Mouse (Mus musculus) liver, embryonic 14.5 days (tissue): Measurements from ENCODE around the gene Popdc2. TPM values are rescaled to one million over a fixed set of nuclear protein-coding genes. Genes with fewer than 3 reads are reported as not detected.

Experiments used
- ATAC-seq: fragments of 200-750 bp; cut with Nextera tagmentation; 2 replicates; pipeline ENCODE4 v1.8.0; 2017; ENCODE audit warnings: moderate number of reproducible peaks, mild to moderate bottlenecking, moderate library complexity; ENCODE audit not compliant: insufficient read depth
- DNase-seq, 3 experiments: peaks; one replicate each; pipeline ENCODE4 v3.0.0-alpha.2; 2012 to 2013; ENCODE audit warnings: low read depth in 3 of 3, low spot score in 3 of 3
- H3K27ac ChIP-seq: fragments of 300-500 bp; sonication (generic); 2 replicates; pipeline ENCODE4 v1.5.1; 2014; ENCODE audit warnings: moderate library complexity, mild to moderate bottlenecking, control low read depth, inconsistent platforms
- H3K27me3 ChIP-seq: fragments of 300-500 bp; sonication (generic); 2 replicates; pipeline ENCODE4 v1.6.1; 2014; ENCODE audit warnings: mild to moderate bottlenecking, low read length, moderate library complexity; ENCODE audit not compliant: control insufficient read depth, insufficient read depth
- H3K36me3 ChIP-seq: fragments of 300-500 bp; sonication (generic); replicated peaks from 2 replicates; pipeline ENCODE4 v1.6.1; 2014; ENCODE audit warnings: low read depth; ENCODE audit not compliant: control insufficient read depth, insufficient read depth
- H3K4me1 ChIP-seq, 2 experiments: fragments of 200-500 bp in 1 of 2; fragments of 300-500 bp in 1 of 2; sonication (generic) in 1 of 2; replicated peaks; 2 replicates each; pipeline ENCODE4 v1.6.1; 2012 to 2014; ENCODE audit warnings: antibody characterized with exemption in 1 of 2, inconsistent platforms in 1 of 2, low read length in 1 of 2; ENCODE audit not compliant: control insufficient read depth in 2 of 2, insufficient read depth in 2 of 2
- H3K4me2 ChIP-seq: fragments of 300-500 bp; sonication (generic); 2 replicates; pipeline ENCODE4 v1.6.1; 2014; ENCODE audit warnings: low read depth, mild to moderate bottlenecking, control low read depth, moderate library complexity
- H3K4me3 ChIP-seq, 2 experiments: fragments of 200-500 bp in 1 of 2; fragments of 300-500 bp in 1 of 2; sonication (generic) in 1 of 2; 2 replicates each; pipeline ENCODE4 v1.5.1; 2012 to 2014; ENCODE audit warnings: low read depth in 2 of 2, low read length in 2 of 2, mild to moderate bottlenecking in 2 of 2, control low read depth in 1 of 2, inconsistent platforms in 1 of 2, moderate library complexity in 1 of 2; ENCODE audit not compliant: insufficient read depth in 1 of 2
- H3K9ac ChIP-seq: fragments of 300-500 bp; sonication (generic); replicated peaks from 2 replicates; pipeline ENCODE4 v1.6.1; 2014; ENCODE audit warnings: mild to moderate bottlenecking, control low read depth, moderate library complexity
- H3K9me3 ChIP-seq: fragments of 300-500 bp; sonication (generic); 2 replicates; pipeline ENCODE4 v1.6.1; 2016; ENCODE audit warnings: low read length, mixed read lengths; ENCODE audit not compliant: control insufficient read depth
- CTCF ChIP-seq: IDR thresholded peaks from 2 replicates; pipeline ENCODE4 v1.5.1; 2016; ENCODE audit warnings: antibody characterized with exemption, low read depth, control low read depth
- EP300 ChIP-seq: IDR thresholded peaks from 2 replicates; pipeline ENCODE4 v1.6.1; 2016; ENCODE audit warnings: antibody characterized with exemption, low read depth
- WGBS: fragments of 180-500 bp; shearing (Covaris S2); extraction: QIAGEN DNeasy Blood & Tissue Kit; methylation state at CpG from one replicate; pipeline ENCODE4 v1.1.7; 2014; ENCODE audit not compliant: insufficient replicate concordance; 5-methylcytosine and 5-hydroxymethylcytosine counted together
- polyA plus RNA-seq, 2 experiments: library from polyadenylated mRNA; depleted of rRNA in 1 of 2; stranded (reverse) in 1 of 2; unstranded in 1 of 2; fragments of >200 nt; fragmentation: Nextera tagmentation in 1 of 2; extraction: Ambion mirVana in 1 of 2; gene quantifications; 2 replicates each; pipeline versions ENCODE4 v1.2.1 to v1.2.3; 2012 to 2014

Gene Popdc2
- polyA plus RNA-seq, 2 experiments, result 23.2 to 24.5 TPM

- DNase-seq (no peak), ATAC-seq (no peak)
- no peak overlapping the region for H3K4me2 ChIP-seq
- TF ChIP-seq CTCF, result no peak
- no peak for TF ChIP-seq EP300
- no peaks in the 10 kb centered on the region for H3K36me3 ChIP-seq
- 27% methylated on average over 7 of the region's 7 CpGs for WGBS
- no peak overlapping the region for H3K9ac ChIP-seq
- no peaks in the 10 kb centered on the region for H3K27me3 ChIP-seq
- H3K9me3 ChIP-seq, result no peaks in the 10 kb centered on the region
- no peak overlapping the region for H3K4me3 ChIP-seq
- no peak overlapping the region for H3K27ac ChIP-seq
- peaks cover 0 to 31% of the 10 kb centered on the region in 2 experiments; a peak in 2 of 4 replicates for H3K4me1 ChIP-seq
Measured at GRCm38 (mm10) chr16:38403639-38404038, 41.6 kb downstream of the Popdc2 start.

DNA sequence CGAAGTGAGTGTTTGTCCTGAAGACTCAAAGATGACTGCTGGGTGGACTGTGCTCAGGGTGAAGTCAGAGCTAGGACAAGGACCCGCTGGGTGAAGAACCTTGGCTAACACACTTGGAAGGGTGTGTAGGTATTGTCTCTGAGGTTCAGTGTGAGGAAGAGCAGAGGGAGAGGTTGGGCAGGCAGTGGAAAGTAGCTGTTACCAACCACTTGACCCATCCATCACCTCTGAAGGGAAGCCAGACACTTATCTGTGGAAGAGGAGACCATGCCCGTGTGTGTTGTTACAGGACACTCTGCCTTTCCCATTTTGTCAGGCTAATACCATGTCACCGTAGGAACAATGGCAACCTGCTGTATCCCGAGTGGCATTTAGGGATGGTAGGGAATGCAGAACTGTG is 44.3 kb downstream of the Popdc2 start:
- TF ChIP-seq CTCF, result no peak
- TF ChIP-seq EP300, result no peak
- DNase-seq (no peak), ATAC-seq (no peak)
- WGBS, result 63% methylated on average over 5 of the region's 5 CpGs
- H3K27ac ChIP-seq, result no peak overlapping the region
- no peaks in the 10 kb centered on the region for H3K36me3 ChIP-seq
- H3K27me3 ChIP-seq, result no peaks in the 10 kb centered on the region
- peaks cover 0 to 20% of the 10 kb centered on the region in 2 experiments; a peak in 2 of 4 replicates for H3K4me1 ChIP-seq
- H3K4me3 ChIP-seq, result no peak overlapping the region
- no peak overlapping the region for H3K4me2 ChIP-seq
- H3K9me3 ChIP-seq, result no peaks in the 10 kb centered on the region
- no peak overlapping the region for H3K9ac ChIP-seq

GRCm38 (mm10) chr16:38406708-38407107 is 44.7 kb downstream of the Popdc2 start:
- no peaks in the 10 kb centered on the region for H3K9me3 ChIP-seq
- no peak for TF ChIP-seq EP300
- TF ChIP-seq CTCF, result no peak

DNA sequence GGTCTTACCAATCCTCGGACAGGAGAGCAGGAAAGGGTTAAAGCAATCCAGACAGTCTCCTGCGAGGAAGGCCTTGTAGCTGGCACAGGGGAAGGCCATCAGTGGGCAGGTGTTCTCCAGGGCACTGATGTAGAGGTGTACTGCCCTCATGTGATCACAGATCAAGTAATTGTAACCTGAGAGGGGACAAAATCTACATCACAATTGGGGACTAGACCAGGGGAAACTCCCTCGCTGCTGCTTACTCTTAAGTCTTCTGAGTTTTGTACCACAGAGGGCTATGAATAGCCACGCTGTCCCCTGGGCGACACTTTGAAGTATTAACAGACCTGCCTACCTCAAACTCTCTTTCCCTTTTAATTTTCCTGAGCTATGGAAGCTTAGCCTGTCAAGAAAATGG is 45.6 kb downstream of the Popdc2 start:
- Histone ChIP-seq H3K27ac (no peak overlapping the region), H3K4me1 (peaks cover 0 to 20% of the 10 kb centered on the region in 2 experiments; a peak in 2 of 4 replicates), H3K9ac (no peak overlapping the region), H3K36me3 (no peaks in the 10 kb centered on the region), H3K4me2 (no peak overlapping the region), H3K27me3 (no peaks in the 10 kb centered on the region), H3K4me3 (no peak overlapping the region), H3K9me3 (no peaks in the 10 kb centered on the region)
- WGBS, result 56% methylated on average over 5 of the region's 5 CpGs
- TF ChIP-seq EP300 (no peak), CTCF (no peak)
- ATAC-seq (no peak), DNase-seq (no peak)

More at GRCm38 (mm10) chr16:38406708-38407107, 44.7 kb downstream of the Popdc2 start:
- Histone ChIP-seq H3K4me1 (peaks cover 0 to 20% of the 10 kb centered on the region in 2 experiments; a peak in 2 of 4 replicates), H3K9ac (no peak overlapping the region), H3K4me2 (no peak overlapping the region), H3K36me3 (no peaks in the 10 kb centered on the region), H3K27me3 (no peaks in the 10 kb centered on the region), H3K27ac (no peak overlapping the region), H3K4me3 (no peak overlapping the region)
- WGBS, result 69% methylated on average over 6 of the region's 6 CpGs
- ATAC-seq, result peak; percentile 39; the same call in 1 of the 2 replicates
- DNase-seq, result no peak

- TF ChIP-seq EP300 (no peak), CTCF (no peak)
- H3K9ac ChIP-seq, result no peak overlapping the region
- H3K4me3 ChIP-seq, result no peak overlapping the region
- H3K9me3 ChIP-seq, result no peaks in the 10 kb centered on the region
- H3K27me3 ChIP-seq, result no peaks in the 10 kb centered on the region
- no peak overlapping the region for H3K27ac ChIP-seq
- 91% methylated on average over 8 of the region's 8 CpGs for WGBS
- H3K4me2 ChIP-seq, result no peak overlapping the region
- no peak for ATAC-seq
- no peak for DNase-seq
- H3K4me1 ChIP-seq, result peaks cover 0 to 17% of the 10 kb centered on the region in 2 experiments; a peak in 2 of 4 replicates
- no peaks in the 10 kb centered on the region for H3K36me3 ChIP-seq
Measured at GRCm38 (mm10) chr16:38408416-38408815, 46.4 kb downstream of the Popdc2 start.
